Mouse (Mus musculus) neural tube, embryonic 13.5 days (tissue): ENCODE results near the gene Rab23. TPM values are rescaled to one million over a fixed set of nuclear protein-coding genes. Genes with fewer than 3 reads are reported as not detected.
A peak's percentile ranks its signal among the peaks of the same experiment; 100 is the strongest.

Source experiments
- ATAC-seq: fragments of 200-750 bp; cut with Nextera tagmentation; 2 replicates; pipeline ENCODE4 v1.8.0; 2017; ENCODE audit warnings: low read depth, mild to moderate bottlenecking, moderate TSS enrichment, moderate library complexity
- H3K27ac ChIP-seq: fragments of 300-500 bp; sonication (generic); replicated peaks from 2 replicates; pipeline ENCODE4 v1.5.1; 2015; ENCODE audit warnings: moderate library complexity, mild to moderate bottlenecking, inconsistent platforms
- H3K27me3 ChIP-seq: fragments of 300-500 bp; sonication (generic); 2 replicates; pipeline ENCODE4 v1.6.1; 2015; ENCODE audit warnings: mild to moderate bottlenecking, inconsistent platforms
- H3K36me3 ChIP-seq: fragments of 300-500 bp; sonication (generic); 2 replicates; pipeline ENCODE4 v1.6.1; 2015; ENCODE audit warnings: mild to moderate bottlenecking, inconsistent platforms
- H3K4me1 ChIP-seq: fragments of 300-500 bp; sonication (generic); replicated peaks from 2 replicates; pipeline ENCODE4 v1.6.1; 2015; ENCODE audit warnings: inconsistent platforms
- H3K4me2 ChIP-seq: fragments of 300-500 bp; sonication (generic); 2 replicates; pipeline ENCODE4 v1.6.1; 2015; ENCODE audit warnings: inconsistent platforms, mild to moderate bottlenecking, moderate library complexity
- H3K4me3 ChIP-seq: fragments of 300-500 bp; sonication (generic); 2 replicates; pipeline ENCODE4 v1.5.1; 2015; ENCODE audit warnings: mild to moderate bottlenecking, inconsistent platforms
- H3K9ac ChIP-seq: fragments of 300-500 bp; sonication (generic); 2 replicates; pipeline ENCODE4 v1.6.1; 2015; ENCODE audit warnings: moderate library complexity, mild to moderate bottlenecking, inconsistent platforms
- H3K9me3 ChIP-seq: fragments of 300-500 bp; sonication (generic); 2 replicates; pipeline ENCODE4 v1.6.1; 2016; ENCODE audit warnings: inconsistent platforms
- WGBS: fragments of 180-500 bp; shearing (Covaris S2); methylation state at CpG from one replicate; pipeline ENCODE4 v1.1.7; 2015; 5-methylcytosine and 5-hydroxymethylcytosine counted together
- polyA plus RNA-seq: library from polyadenylated mRNA; unstranded; fragments of >200 nt; fragmentation: Nextera tagmentation; extraction: Ambion mirVana; gene quantifications from 2 replicates; pipeline ENCODE4 v1.2.1, GENCODE M21; 2015

Gene Rab23
- polyA plus RNA-seq, 1 experiment from 2014 or later, result 23.5 TPM

DNA sequence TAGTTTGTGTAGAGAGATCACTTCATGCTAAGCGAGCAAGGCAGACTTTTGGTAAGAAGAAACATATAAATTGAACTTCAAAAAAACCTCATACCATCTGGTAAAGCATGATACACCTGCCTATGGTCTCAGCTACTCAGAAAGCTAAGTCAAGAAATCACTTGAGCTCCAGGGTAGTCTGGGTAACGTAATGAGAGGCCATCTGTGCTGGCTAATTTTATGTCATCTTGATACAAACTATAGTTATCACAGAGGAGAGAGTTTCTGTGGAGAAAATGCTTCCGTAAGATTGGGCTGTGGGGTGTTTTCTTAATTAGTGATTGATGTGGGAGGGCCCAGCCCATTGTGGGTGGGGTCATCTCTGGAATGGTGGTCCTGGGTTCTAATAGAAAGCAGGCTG lies 25.8 kb upstream of the Rab23 start:
- ATAC-seq, result no peak
- WGBS, result 80% methylated on average over 3 of the region's 3 CpGs
- no peaks in the 10 kb centered on the region for H3K36me3 ChIP-seq
- H3K9me3 ChIP-seq, result no peaks in the 10 kb centered on the region
- no peaks in the 10 kb centered on the region for H3K4me1 ChIP-seq
- no peak overlapping the region for H3K27ac ChIP-seq
- H3K9ac ChIP-seq, result no peak overlapping the region
- H3K4me3 ChIP-seq, result no peak overlapping the region
- H3K27me3 ChIP-seq, result no peaks in the 10 kb centered on the region
- H3K4me2 ChIP-seq, result no peak overlapping the region

- 91% methylated on average over 2 of the region's 2 CpGs for WGBS
- H3K27me3 ChIP-seq, result no peaks in the 10 kb centered on the region
- no peaks in the 10 kb centered on the region for H3K4me1 ChIP-seq
Measured at GRCm38 (mm10) chr1:33696016-33696415, 23.7 kb upstream of the Rab23 start.

DNA sequence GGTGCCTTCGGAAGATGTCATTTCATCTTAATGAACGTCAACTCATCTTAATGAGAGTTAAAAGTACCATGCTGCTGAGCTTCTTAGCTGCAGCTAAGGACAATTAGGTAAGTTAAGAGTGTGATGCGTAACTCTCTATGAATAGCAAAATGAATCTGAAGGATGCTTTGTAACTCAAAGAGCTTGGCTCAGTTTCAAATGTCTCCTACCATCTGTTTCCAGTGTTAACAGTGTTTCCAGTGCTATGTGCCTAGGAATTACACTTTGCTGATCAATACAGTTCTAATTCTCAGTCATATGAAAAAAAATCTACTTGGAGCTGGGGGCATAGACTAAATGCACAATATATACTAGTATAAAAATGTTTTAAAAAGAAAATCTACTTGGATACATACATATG lies 18.4 kb upstream of the Rab23 start:
- Histone ChIP-seq H3K36me3 (no peaks in the 10 kb centered on the region), H3K4me1 (no peaks in the 10 kb centered on the region), H3K9ac (no peak overlapping the region), H3K27ac (no peak overlapping the region), H3K27me3 (no peaks in the 10 kb centered on the region), H3K4me3 (no peak overlapping the region), H3K4me2 (no peak overlapping the region), H3K9me3 (no peaks in the 10 kb centered on the region)
- ATAC-seq, result no peak
- 83% methylated on average over 3 of the region's 3 CpGs for WGBS

More at GRCm38 (mm10) chr1:33696016-33696415, 23.7 kb upstream of the Rab23 start:
- Histone ChIP-seq H3K36me3 (no peaks in the 10 kb centered on the region), H3K4me2 (no peak overlapping the region), H3K4me3 (no peak overlapping the region), H3K9me3 (no peaks in the 10 kb centered on the region), H3K9ac (no peak overlapping the region), H3K27ac (no peak overlapping the region)
- no peak for ATAC-seq

GRCm38 (mm10) chr1:33709615-33710014 lies 10.1 kb upstream of the Rab23 start:
- Histone ChIP-seq H3K4me2 (no peak overlapping the region), H3K4me3 (no peak overlapping the region), H3K9me3 (no peaks in the 10 kb centered on the region), H3K27me3 (no peaks in the 10 kb centered on the region), H3K4me1 (no peaks in the 10 kb centered on the region), H3K36me3 (no peaks in the 10 kb centered on the region), H3K9ac (no peak overlapping the region), H3K27ac (no peak overlapping the region)
- no peak for ATAC-seq
- 86% methylated on average over 2 of the region's 2 CpGs for WGBS

DNA sequence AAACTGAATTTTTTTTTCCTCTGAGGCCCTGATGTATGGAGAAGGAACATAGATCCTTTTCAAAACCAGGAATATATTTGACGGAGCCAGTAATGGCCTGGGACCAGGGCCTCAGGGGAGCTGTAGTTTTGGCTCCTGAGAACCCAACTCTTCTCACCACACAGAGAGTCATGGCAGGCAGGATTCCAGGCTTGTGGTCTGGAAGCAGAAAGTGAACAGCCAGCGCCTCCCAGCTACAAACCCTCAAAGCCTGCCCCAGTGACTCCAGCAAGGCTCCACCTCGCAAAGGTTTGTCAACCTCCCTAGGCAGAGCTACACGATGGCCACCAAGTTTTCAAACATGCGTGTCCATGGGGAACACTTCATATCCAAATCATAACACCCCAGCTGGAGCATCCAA lies 7.7 kb upstream of the Rab23 start:
- WGBS, result 92% methylated on average over 5 of the region's 5 CpGs
- no peak overlapping the region for H3K4me2 ChIP-seq
- no peaks in the 10 kb centered on the region for H3K27me3 ChIP-seq
- H3K9ac ChIP-seq, result no peak overlapping the region
- no peaks in the 10 kb centered on the region for H3K36me3 ChIP-seq
- no peak overlapping the region for H3K4me3 ChIP-seq
- no peak for ATAC-seq
- no peak overlapping the region for H3K27ac ChIP-seq
- H3K4me1 ChIP-seq, result no peaks in the 10 kb centered on the region
- H3K9me3 ChIP-seq, result no peaks in the 10 kb centered on the region

GRCm38 (mm10) chr1:33714796-33715195 lies 4.9 kb upstream of the Rab23 start:
- no peak overlapping the region for H3K27ac ChIP-seq
- 6% methylated on average over 10 of the region's 10 CpGs for WGBS
- H3K27me3 ChIP-seq, result no peaks in the 10 kb centered on the region
- H3K4me1 ChIP-seq, result no peaks in the 10 kb centered on the region; the same call in 1 of the 2 replicates
- no peak for ATAC-seq
- H3K9me3 ChIP-seq, result no peaks in the 10 kb centered on the region
- no peaks in the 10 kb centered on the region for H3K36me3 ChIP-seq
- H3K4me2 ChIP-seq, result peak overlapping the region; percentile 25; the same call in 1 of the 2 replicates
- no peak overlapping the region for H3K9ac ChIP-seq
- no peak overlapping the region for H3K4me3 ChIP-seq

DNA sequence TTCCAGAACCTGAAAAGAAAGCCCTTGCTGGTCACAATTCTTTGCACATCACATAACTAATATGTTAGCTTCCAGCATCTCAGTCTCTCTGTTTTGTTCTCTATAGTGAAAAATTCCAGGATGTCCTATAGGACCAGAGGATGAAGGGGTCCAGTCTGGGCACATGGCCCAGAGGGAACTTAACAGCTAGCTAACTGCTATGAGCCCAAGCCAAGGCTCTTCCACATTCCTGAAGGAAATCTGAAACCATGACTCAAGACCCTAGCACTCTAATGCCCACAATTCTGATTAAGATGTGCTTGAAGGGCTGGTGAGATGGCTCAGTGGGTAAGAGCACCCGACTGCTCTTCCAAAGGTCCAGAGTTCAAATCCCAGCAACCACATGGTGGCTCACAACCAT lies 2.1 kb upstream of the Rab23 start:
- Histone ChIP-seq H3K36me3 (peaks cover 11% of the 10 kb centered on the region), H3K27ac (no peak overlapping the region), H3K27me3 (no peaks in the 10 kb centered on the region), H3K4me1 (peaks cover 14% of the 10 kb centered on the region), H3K9ac (no peak overlapping the region), H3K9me3 (no peaks in the 10 kb centered on the region), H3K4me3 (no peak overlapping the region), H3K4me2 (no peak overlapping the region)
- WGBS, result 83% methylated on average over 1 of the region's 1 CpGs
- ATAC-seq, result no peak

- Histone ChIP-seq H3K27ac (peak overlapping the region; percentile 94), H3K4me1 (peaks cover 14% of the 10 kb centered on the region), H3K9ac (peak overlapping the region; percentile 93), H3K36me3 (peaks cover 31% of the 10 kb centered on the region), H3K27me3 (no peaks in the 10 kb centered on the region), H3K4me3 (peak overlapping the region; percentile 82), H3K9me3 (no peaks in the 10 kb centered on the region), H3K4me2 (peak overlapping the region; percentile 66)
- peak; percentile 76 for ATAC-seq
- 0% methylated on average over 41 of the region's 41 CpGs for WGBS
Measured at GRCm38 (mm10) chr1:33720231-33720630, 544 bp downstream of the Rab23 start.

- peaks cover 39% of the 10 kb centered on the region for H3K36me3 ChIP-seq
- no peak for ATAC-seq
- H3K9me3 ChIP-seq, result no peaks in the 10 kb centered on the region
- H3K4me3 ChIP-seq, result peak overlapping the region; percentile 82
- WGBS, result 86% methylated on average over 7 of the region's 7 CpGs
- peaks cover 14% of the 10 kb centered on the region for H3K4me1 ChIP-seq
- no peak overlapping the region for H3K27ac ChIP-seq
- peak overlapping the region; percentile 66 for H3K4me2 ChIP-seq
- H3K9ac ChIP-seq, result peak overlapping the region; percentile 93
- H3K27me3 ChIP-seq, result no peaks in the 10 kb centered on the region
Measured at GRCm38 (mm10) chr1:33721020-33721419, 1.3 kb downstream of the Rab23 start.

DNA sequence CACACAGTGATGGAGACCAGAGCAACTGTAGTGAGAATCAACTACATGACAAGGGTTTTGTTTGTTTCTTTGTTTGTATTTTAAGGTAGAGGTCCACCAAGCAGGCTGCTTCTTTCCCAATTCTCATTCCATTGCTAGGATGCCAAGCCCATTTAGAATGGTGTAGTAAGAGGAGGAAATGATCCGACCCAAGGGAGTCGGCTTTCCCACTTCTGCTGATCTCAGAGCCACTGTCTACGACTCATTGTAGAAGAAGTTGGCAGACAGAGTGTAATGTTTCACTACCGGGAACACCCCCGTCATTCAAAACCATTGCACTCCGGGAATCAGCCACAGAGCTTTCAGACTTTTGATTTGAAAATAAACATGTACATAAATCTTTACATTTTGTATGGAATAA lies 4.8 kb downstream of the Rab23 start:
- WGBS, result 79% methylated on average over 6 of the region's 6 CpGs
- no peaks in the 10 kb centered on the region for H3K27me3 ChIP-seq

GRCm38 (mm10) chr1:33725086-33725485 lies 5.4 kb downstream of the Rab23 start:
- WGBS, result 92% methylated on average over 5 of the region's 5 CpGs
- H3K9ac ChIP-seq, result no peak overlapping the region
- no peak overlapping the region for H3K4me2 ChIP-seq
- no peak overlapping the region for H3K27ac ChIP-seq
- no peak for ATAC-seq
- H3K4me1 ChIP-seq, result peaks cover 14% of the 10 kb centered on the region
- no peak overlapping the region for H3K4me3 ChIP-seq
- no peaks in the 10 kb centered on the region for H3K27me3 ChIP-seq
- H3K36me3 ChIP-seq, result peaks cover 75% of the 10 kb centered on the region
- no peaks in the 10 kb centered on the region for H3K9me3 ChIP-seq

More for the DNA sequence above, 4.8 kb downstream of the Rab23 start:
- Histone ChIP-seq H3K27ac (no peak overlapping the region), H3K9ac (no peak overlapping the region), H3K4me1 (peaks cover 14% of the 10 kb centered on the region), H3K9me3 (no peaks in the 10 kb centered on the region), H3K36me3 (peaks cover 69% of the 10 kb centered on the region), H3K4me3 (no peak overlapping the region), H3K4me2 (no peak overlapping the region)
- ATAC-seq, result no peak

- peaks cover 87% of the 10 kb centered on the region for H3K36me3 ChIP-seq
Measured at GRCm38 (mm10) chr1:33733044-33733443, 13.4 kb downstream of the Rab23 start.

DNA sequence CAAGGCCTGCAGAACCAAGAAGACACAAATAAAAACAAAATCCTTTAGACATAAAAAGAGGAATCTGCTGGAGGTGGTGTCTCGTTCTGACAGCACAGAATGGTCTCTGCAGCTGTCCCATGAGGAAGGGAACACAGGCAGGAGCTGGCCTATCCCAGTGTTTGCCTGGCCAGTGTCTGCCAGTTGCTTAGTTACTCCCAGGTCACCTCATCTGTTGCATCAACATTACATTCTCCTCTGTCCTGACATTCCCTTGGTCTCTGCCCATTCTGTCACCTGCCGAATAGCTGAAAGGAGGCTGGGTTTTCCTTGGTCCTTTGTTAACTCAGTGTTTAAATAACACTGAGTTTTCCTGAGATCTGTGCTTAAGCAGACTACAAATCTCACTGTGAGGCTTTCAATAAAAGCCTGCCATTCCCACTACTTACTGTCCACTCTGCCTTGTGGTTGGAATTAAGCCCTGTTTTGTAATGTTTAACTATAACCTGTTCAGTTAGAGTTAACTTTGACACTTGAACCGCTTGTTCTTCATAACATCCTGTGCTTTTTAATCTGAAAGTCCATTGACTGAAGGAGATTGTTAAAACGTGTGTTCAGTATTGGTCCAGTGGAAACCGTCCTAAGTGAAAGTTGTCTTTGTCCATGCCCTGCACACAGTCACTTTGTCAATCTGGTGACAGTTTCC lies 14.5 kb downstream of the Rab23 start:
- no peak overlapping the region for H3K4me2 ChIP-seq
- no peaks in the 10 kb centered on the region for H3K9me3 ChIP-seq
- 0 out of 2 replicates have a peak, but pooled peaks cover 3% of the 10 kb centered on the region for H3K4me1 ChIP-seq
- no peak overlapping the region for H3K4me3 ChIP-seq
- peak overlapping the region; percentile 38; the same call in 1 of the 2 replicates for H3K27ac ChIP-seq
- 44% methylated on average over 5 of the region's 5 CpGs for WGBS
- peaks cover 84% of the 10 kb centered on the region for H3K36me3 ChIP-seq
- ATAC-seq, result 0 out of 2 replicates have a peak, but pooled peaks have one; percentile 36
- no peak overlapping the region for H3K9ac ChIP-seq
- no peaks in the 10 kb centered on the region for H3K27me3 ChIP-seq

More at GRCm38 (mm10) chr1:33733044-33733443, 13.4 kb downstream of the Rab23 start:
- Histone ChIP-seq H3K4me1 (0 out of 2 replicates have a peak, but pooled peaks cover 3% of the 10 kb centered on the region), H3K9ac (no peak overlapping the region), H3K27ac (no peak overlapping the region), H3K4me2 (no peak overlapping the region), H3K9me3 (no peaks in the 10 kb centered on the region), H3K27me3 (no peaks in the 10 kb centered on the region), H3K4me3 (no peak overlapping the region)
- ATAC-seq, result no peak
- WGBS, result 91% methylated on average over 9 of the region's 9 CpGs
